Mouse (Mus musculus): ENCODE data around the gene Ube2c. TPM values are rescaled to one million over a fixed set of nuclear protein-coding genes. Genes with fewer than 3 reads are reported as not detected.

Ube2c gene
- polyA plus RNA-seq, 1 experiment = 97.2 TPM

DNA sequence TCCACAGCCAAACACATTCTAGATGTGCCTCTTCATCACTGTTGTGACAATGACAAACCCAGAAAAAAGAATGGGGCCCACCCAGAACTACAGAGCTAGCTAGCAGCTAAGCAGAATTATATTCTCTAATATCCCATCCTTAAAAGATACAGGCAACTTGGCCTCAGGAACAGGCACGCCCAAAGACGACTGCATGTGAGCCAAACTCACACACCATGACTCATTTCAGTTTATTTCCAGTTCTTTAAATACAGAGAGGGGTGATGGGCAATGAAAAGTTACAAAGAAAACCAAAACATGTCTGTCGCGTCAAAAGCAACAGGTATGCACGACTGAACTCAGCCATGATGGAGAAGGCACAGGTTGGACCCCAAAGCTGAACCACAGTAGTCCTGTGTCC lies 34.3 kb upstream of the Ube2c start:
- H3K4me3 ChIP-seq (ENCODE audit: extremely low read depth, insufficient read depth, insufficient read length) = no peak overlapping the region
- 84% methylated on average over 5 of the region's 5 CpGs for WGBS
- no peak for TF ChIP-seq CTCF (IDR thresholded peaks at IDR 0.05; ENCODE audit: extremely low read depth, insufficient read depth, insufficient read length, insufficient replicate concordance)
- no peak for TF ChIP-seq POLR2A (IDR thresholded peaks at IDR 0.05; ENCODE audit: low read depth, low read length)
- no peaks in the 10 kb centered on the region for H3K4me1 ChIP-seq (ENCODE audit: control insufficient read depth, insufficient read depth, insufficient read length)
- H3K27me3 ChIP-seq (ENCODE audit: control insufficient read depth, insufficient read depth, low read length) = no peaks in the 10 kb centered on the region
- no peaks in the 10 kb centered on the region for H3K36me3 ChIP-seq (ENCODE audit: control insufficient read depth, insufficient read depth, low read length)
- no peak overlapping the region for H3K27ac ChIP-seq (ENCODE audit: insufficient read depth, low read length)
- no peak for DNase-seq (ENCODE audit: low read depth in 1 of 2, low spot score in 2 of 2)

- Histone ChIP-seq H3K27ac (ENCODE audit: insufficient read depth, low read length) (no peak overlapping the region), H3K27me3 (ENCODE audit: control insufficient read depth, insufficient read depth, low read length) (no peaks in the 10 kb centered on the region), H3K4me3 (ENCODE audit: extremely low read depth, insufficient read depth, insufficient read length) (no peak overlapping the region), H3K36me3 (ENCODE audit: control insufficient read depth, insufficient read depth, low read length) (no peaks in the 10 kb centered on the region), H3K4me1 (ENCODE audit: control insufficient read depth, insufficient read depth, insufficient read length) (no peaks in the 10 kb centered on the region)
- 86% methylated on average over 3 of the region's 3 CpGs for WGBS
- no peak for DNase-seq (ENCODE audit: low read depth in 1 of 2, low spot score in 2 of 2)
- no peak for TF ChIP-seq POLR2A (IDR thresholded peaks at IDR 0.05; ENCODE audit: low read depth, low read length)
- TF ChIP-seq CTCF (IDR thresholded peaks at IDR 0.05; ENCODE audit: extremely low read depth, insufficient read depth, insufficient read length, insufficient replicate concordance) = no peak
These were observed 32.2 kb upstream of the Ube2c start for GRCm38 (mm10) chr2:164737377-164738090.

GRCm38 (mm10) chr2:164739876-164740275 lies 29.8 kb upstream of the Ube2c start:
- no peak for DNase-seq (ENCODE audit: low read depth in 1 of 2, low spot score in 2 of 2)
- TF ChIP-seq POLR2A (IDR thresholded peaks at IDR 0.05; ENCODE audit: low read depth, low read length) = no peak
- no peak for TF ChIP-seq CTCF (IDR thresholded peaks at IDR 0.05; ENCODE audit: extremely low read depth, insufficient read depth, insufficient read length, insufficient replicate concordance)
- no peaks in the 10 kb centered on the region for H3K27me3 ChIP-seq (ENCODE audit: control insufficient read depth, insufficient read depth, low read length)
- H3K4me1 ChIP-seq (ENCODE audit: control insufficient read depth, insufficient read depth, insufficient read length) = no peaks in the 10 kb centered on the region
- H3K27ac ChIP-seq (ENCODE audit: insufficient read depth, low read length) = no peak overlapping the region
- no peaks in the 10 kb centered on the region for H3K36me3 ChIP-seq (ENCODE audit: control insufficient read depth, insufficient read depth, low read length)
- H3K4me3 ChIP-seq (ENCODE audit: extremely low read depth, insufficient read depth, insufficient read length) = no peak overlapping the region
- WGBS = 60% methylated on average over 7 of the region's 7 CpGs

GRCm38 (mm10) chr2:164744987-164745386 lies 24.7 kb upstream of the Ube2c start:
- no peaks in the 10 kb centered on the region for H3K27me3 ChIP-seq (ENCODE audit: control insufficient read depth, insufficient read depth, low read length)

DNA sequence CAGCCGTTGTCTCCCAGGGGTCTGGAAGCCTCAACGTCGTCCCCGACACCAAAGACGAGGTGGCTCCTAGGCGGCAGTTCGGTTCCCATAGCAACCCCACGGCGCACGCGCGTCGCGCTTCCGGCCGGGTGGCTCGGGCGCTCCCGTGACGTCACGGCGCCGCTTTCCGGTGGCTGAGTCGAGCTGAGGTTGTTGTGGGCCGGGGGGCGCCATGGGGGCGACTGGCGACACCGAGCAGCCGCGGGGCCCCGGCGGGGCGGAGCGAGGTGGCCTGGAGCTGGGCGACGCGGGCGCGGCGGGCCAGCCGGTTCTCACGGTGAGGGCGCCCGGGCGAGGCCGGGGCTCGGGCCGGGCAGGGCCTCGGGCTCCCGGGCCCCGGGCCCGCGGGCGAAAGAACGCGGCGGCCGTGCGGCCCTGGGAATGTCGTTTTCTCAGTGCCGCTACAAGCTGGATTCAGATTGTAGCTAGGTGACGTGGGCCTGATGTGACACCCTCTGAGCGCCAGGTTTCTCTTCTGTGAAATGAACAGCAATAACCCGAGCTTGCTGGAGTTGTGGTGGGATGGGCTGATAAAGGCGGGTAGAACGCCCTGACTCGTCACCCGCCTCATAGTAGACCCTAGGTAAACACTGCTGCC lies 23.7 kb upstream of the Ube2c start, which contains the start of the genes Wfdc3 and Dnttip1:
Wfdc3 (minus strand) TSS at position 89 of the 637 bp plus-strand sequence.
Dnttip1 (plus strand) TSS at position 141 of the 637 bp plus-strand sequence.
- Histone ChIP-seq H3K36me3 (ENCODE audit: control insufficient read depth, insufficient read depth, low read length) (peaks cover 8% of the 10 kb centered on the region; the same call in 1 of the 2 replicates), H3K4me1 (ENCODE audit: control insufficient read depth, insufficient read depth, insufficient read length) (peaks cover 7% of the 10 kb centered on the region; the same call in 1 of the 2 replicates), H3K27me3 (ENCODE audit: control insufficient read depth, insufficient read depth, low read length) (no peaks in the 10 kb centered on the region), H3K4me3 (ENCODE audit: extremely low read depth, insufficient read depth, insufficient read length) (peak within 1 kb of the TSS; percentile 93), H3K27ac (ENCODE audit: insufficient read depth, low read length) (peak within 1 kb of the TSS; percentile 49; the same call in 1 of the 2 replicates)
- WGBS = under 1% methylated on average over 67 of the region's 70 CpGs
- TF ChIP-seq POLR2A (IDR thresholded peaks at IDR 0.05; ENCODE audit: low read depth, low read length) = no peak
- TF ChIP-seq CTCF (IDR thresholded peaks at IDR 0.05; ENCODE audit: extremely low read depth, insufficient read depth, insufficient read length, insufficient replicate concordance) = no peak
- peak; percentile 81 to 91 for DNase-seq (ENCODE audit: low read depth in 1 of 2, low spot score in 2 of 2)

More at GRCm38 (mm10) chr2:164744987-164745386, 24.7 kb upstream of the Ube2c start:
- no peak for DNase-seq (ENCODE audit: low read depth in 1 of 2, low spot score in 2 of 2)
- H3K36me3 ChIP-seq (ENCODE audit: control insufficient read depth, insufficient read depth, low read length) = peaks cover 6% of the 10 kb centered on the region; the same call in 1 of the 2 replicates
- no peak overlapping the region for H3K27ac ChIP-seq (ENCODE audit: insufficient read depth, low read length)
- WGBS = 23% methylated on average over 13 of the region's 13 CpGs
- TF ChIP-seq POLR2A (IDR thresholded peaks at IDR 0.05; ENCODE audit: low read depth, low read length) = no peak
- TF ChIP-seq CTCF (IDR thresholded peaks at IDR 0.05; ENCODE audit: extremely low read depth, insufficient read depth, insufficient read length, insufficient replicate concordance) = no peak
- H3K4me3 ChIP-seq (ENCODE audit: extremely low read depth, insufficient read depth, insufficient read length) = no peak overlapping the region
- H3K4me1 ChIP-seq (ENCODE audit: control insufficient read depth, insufficient read depth, insufficient read length) = peaks cover 7% of the 10 kb centered on the region; the same call in 1 of the 2 replicates

DNA sequence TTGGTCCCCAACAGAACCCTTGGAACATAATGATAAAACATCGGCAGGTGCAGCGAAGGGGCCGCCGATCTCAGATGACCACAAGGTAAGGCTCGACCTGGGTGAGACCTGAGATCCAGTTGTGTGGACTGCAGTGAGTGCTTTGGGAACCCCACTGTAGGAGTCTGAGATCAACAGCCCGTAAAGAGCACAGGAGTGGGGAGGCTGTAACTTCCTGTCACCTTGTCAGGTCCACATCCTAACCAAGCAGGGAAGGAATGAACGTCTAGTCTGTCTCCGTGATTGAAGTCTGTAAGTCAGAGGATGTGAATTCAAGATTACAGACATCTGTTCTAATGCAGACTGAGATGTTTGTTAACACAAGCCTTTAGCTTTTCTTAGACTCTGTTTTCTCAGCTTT lies 23.0 kb upstream of the Ube2c start:
- TF ChIP-seq CTCF (IDR thresholded peaks at IDR 0.05; ENCODE audit: extremely low read depth, insufficient read depth, insufficient read length, insufficient replicate concordance) (no peak), POLR2A (IDR thresholded peaks at IDR 0.05; ENCODE audit: low read depth, low read length) (no peak)
- H3K27me3 ChIP-seq (ENCODE audit: control insufficient read depth, insufficient read depth, low read length) = no peaks in the 10 kb centered on the region
- no peak overlapping the region for H3K27ac ChIP-seq (ENCODE audit: insufficient read depth, low read length)
- H3K4me3 ChIP-seq (ENCODE audit: extremely low read depth, insufficient read depth, insufficient read length) = peak overlapping the region; percentile 93
- DNase-seq (ENCODE audit: low read depth in 1 of 2, low spot score in 2 of 2) = no peak
- 31% methylated on average over 8 of the region's 8 CpGs for WGBS
- H3K4me1 ChIP-seq (ENCODE audit: control insufficient read depth, insufficient read depth, insufficient read length) = peaks cover 7% of the 10 kb centered on the region; the same call in 1 of the 2 replicates
- peaks cover 11% of the 10 kb centered on the region for H3K36me3 ChIP-seq (ENCODE audit: control insufficient read depth, insufficient read depth, low read length)

Data from spleen, adult 2 months (tissue).